17 mouse cellular contexts compared by ENCODE assay signal in genomic region chr2:73952597-73953219, GRCm38 (mm10). TPM values are rescaled to one million over a fixed set of nuclear protein-coding genes. Genes with fewer than 3 reads are reported as not detected.
DNase-seq lines count a peak whose midpoint lies in the region; ATAC-seq and TF ChIP-seq lines count a peak whose summit lies in the region.
"Had no signal": no experiment of that assay in that cellular context is flagged by ENCODE, and none has a peak within 500 bp of the region (broad histone marks: within the 10 kb centered on the region; RNA-seq: fewer than 3 reads in every experiment).

No protein-coding gene starts in this region.

- no peaks in the 10 kb centered on the region; the same call in 1 of the 2 replicates for H3K27me3 ChIP-seq in liver, adult 2 months (ENCODE audit: control insufficient read depth, insufficient read depth, low read length)
- H3K27me3 ChIP-seq in liver, postnatal 0 days (ENCODE audit: insufficient read depth, low read length), result no peaks in the 10 kb centered on the region
- H3K27me3 ChIP-seq in embryonic facial prominence, embryonic 14.5 days (replicated peaks; ENCODE audit: control insufficient read depth, insufficient read depth, low read length), result no peaks in the 10 kb centered on the region
- no peaks in the 10 kb centered on the region for H3K27me3 ChIP-seq in limb, embryonic 14.5 days (ENCODE audit: control insufficient read depth, insufficient read depth, low read length)

- ATAC-seq in liver, postnatal 0 days, result no peak
- no peak for ATAC-seq in embryonic facial prominence, embryonic 14.5 days (ENCODE audit: low read depth)
- ATAC-seq in limb, embryonic 14.5 days (ENCODE audit: low FRiP score, low read depth), result peak; percentile 55; the same call in 1 of the 2 replicates

- no peaks in the 10 kb centered on the region for H3K9me3 ChIP-seq in liver, postnatal 0 days (ENCODE audit: low read length)
- H3K9me3 ChIP-seq in embryonic facial prominence, embryonic 14.5 days (ENCODE audit: control insufficient read depth, low read length), result no peaks in the 10 kb centered on the region
- H3K9me3 ChIP-seq in limb, embryonic 14.5 days (ENCODE audit: control insufficient read depth, low read length), result no peaks in the 10 kb centered on the region

- WGBS in liver, adult 2 months, result 53% methylated on average over 8 of the region's 8 CpGs
- 48% methylated on average over 8 of the region's 8 CpGs for WGBS in liver, postnatal 0 days (ENCODE audit: insufficient replicate concordance)
- WGBS in embryonic facial prominence, embryonic 14.5 days, result 35% methylated on average over 8 of the region's 8 CpGs
- WGBS in limb, embryonic 14.5 days, result 16% methylated on average over 8 of the region's 8 CpGs

- H3K4me2 ChIP-seq in liver, postnatal 0 days (ENCODE audit: low read depth, low read length), result no peak overlapping the region
- no peak overlapping the region for H3K4me2 ChIP-seq in embryonic facial prominence, embryonic 14.5 days (ENCODE audit: low read depth, low read length)
- peak overlapping the region; percentile 9 for H3K4me2 ChIP-seq in limb, embryonic 14.5 days (replicated peaks; ENCODE audit: low read depth, low read length, severe bottlenecking)
- H3K4me2 ChIP-seq: heart, embryonic 11.5 days; hindbrain, embryonic 14.5 days; midbrain, embryonic 11.5 days had no signal

- no peaks in the 10 kb centered on the region for H3K79me2 ChIP-seq in liver, adult 2 months (ENCODE audit: control insufficient read depth, insufficient read depth, low read length)

- no peak for TF ChIP-seq POLR2A in liver, adult 2 months (IDR thresholded peaks at IDR 0.05; ENCODE audit: extremely low read depth, insufficient read depth, low read length)
- no peak for TF ChIP-seq POLR2A in limb, embryonic 14.5 days (IDR thresholded peaks at IDR 0.05; ENCODE audit: borderline replicate concordance, extremely low read depth, insufficient read depth, insufficient read length)

- TF ChIP-seq EP300 in liver, postnatal 0 days (IDR thresholded peaks at IDR 0.05; ENCODE audit: low read depth), result no peak

- H3K4me3 ChIP-seq in liver, adult 2 months (ENCODE audit: insufficient read depth, low read depth, low read length), result no peak overlapping the region
- H3K4me3 ChIP-seq in liver, postnatal 0 days (ENCODE audit: low read depth, low read length), result no peak overlapping the region
- H3K4me3 ChIP-seq in embryonic facial prominence, embryonic 14.5 days (ENCODE audit: low read depth, low read length), result no peak overlapping the region
- H3K4me3 ChIP-seq in limb, embryonic 14.5 days (replicated peaks; ENCODE audit: low read length), result no peak overlapping the region

- DNase-seq in liver, adult 2 months (ENCODE audit: extremely low read depth, low read depth, low spot score), result peak; percentile 26
- DNase-seq in liver, postnatal 0 days, result no peak
- DNase-seq in embryonic facial prominence, embryonic 14.5 days (ENCODE audit: low spot score), result peak; percentile 24
- peak; percentile 55 for DNase-seq in limb, embryonic 14.5 days (ENCODE audit: low spot score)
- no peak for DNase-seq in Muller cell, postnatal 12 days (ENCODE audit: inconsistent ontology term)
- no peak for DNase-seq in cerebellum, postnatal 10 days
- DNase-seq in urinary bladder, postnatal 10 days (ENCODE audit: low spot score), result no peak
- DNase-seq: adrenal gland, adult 8-10 months; cerebellum, adult 11 months; cerebellum, postnatal 36 days; left cerebral cortex, postnatal 4 days; lung, adult 2 months; lung, postnatal 4 days; thymus, adult 18-20 months had no signal

- no peak for TF ChIP-seq CTCF in liver, adult 2 months (IDR thresholded peaks at IDR 0.05; ENCODE audit: low read depth, low read length)
- no peak for TF ChIP-seq CTCF in liver, postnatal 0 days (IDR thresholded peaks at IDR 0.05; ENCODE audit: low read depth)

- H3K4me1 ChIP-seq in liver, adult 2 months (ENCODE audit: control insufficient read depth, insufficient read depth, low read length), result no peaks in the 10 kb centered on the region
- no peaks in the 10 kb centered on the region for H3K4me1 ChIP-seq in liver, postnatal 0 days (ENCODE audit: insufficient read depth)
- H3K4me1 ChIP-seq in embryonic facial prominence, embryonic 14.5 days (ENCODE audit: control insufficient read depth, insufficient read depth, low read length), result peaks cover 4% of the 10 kb centered on the region; the same call in 1 of the 2 replicates
- peaks cover 15% of the 10 kb centered on the region for H3K4me1 ChIP-seq in limb, embryonic 14.5 days (ENCODE audit: control insufficient read depth, insufficient read depth, low read length)

- no peak overlapping the region for H3K27ac ChIP-seq in liver, adult 2 months (replicated peaks; ENCODE audit: insufficient read depth, low read depth, low read length)
- no peak overlapping the region for H3K27ac ChIP-seq in liver, postnatal 0 days (ENCODE audit: low read depth)
- H3K27ac ChIP-seq in embryonic facial prominence, embryonic 14.5 days (replicated peaks; ENCODE audit: low read depth, low read length), result no peak overlapping the region
- H3K27ac ChIP-seq in limb, embryonic 14.5 days (replicated peaks; ENCODE audit: low read depth, low read length), result no peak overlapping the region
- H3K27ac ChIP-seq: hindbrain, embryonic 14.5 days had no signal

- no peaks in the 10 kb centered on the region for H3K36me3 ChIP-seq in liver, adult 2 months (ENCODE audit: control insufficient read depth, insufficient read depth, low read length)
- no peaks in the 10 kb centered on the region for H3K36me3 ChIP-seq in liver, postnatal 0 days (replicated peaks; ENCODE audit: insufficient read depth, low read length)
- H3K36me3 ChIP-seq in embryonic facial prominence, embryonic 14.5 days (ENCODE audit: control insufficient read depth, insufficient read depth, low read length), result no peaks in the 10 kb centered on the region
- H3K36me3 ChIP-seq in limb, embryonic 14.5 days (ENCODE audit: control insufficient read depth, insufficient read depth, low read length), result no peaks in the 10 kb centered on the region

- no peak overlapping the region for H3K9ac ChIP-seq in liver, adult 2 months (ENCODE audit: low read depth, low read length)
- H3K9ac ChIP-seq in liver, postnatal 0 days (replicated peaks), result no peak overlapping the region
- H3K9ac ChIP-seq in embryonic facial prominence, embryonic 14.5 days (ENCODE audit: low read depth, low read length), result no peak overlapping the region
- H3K9ac ChIP-seq in limb, embryonic 14.5 days (ENCODE audit: low read depth, low read length, severe bottlenecking), result no peak overlapping the region
- H3K9ac ChIP-seq: hindbrain, embryonic 14.5 days had no signal

RNA-seq across cellular contexts. Expression of gene Atp5g3, which starts 41.6 kb away (rescaled TPM):
- total RNA-seq in liver, adult 2 months (2014; rRNA removed), result 380 and 510 TPM in 2 replicates
- 749 and 835 TPM in 2 replicates for polyA plus RNA-seq in liver, adult 2 months (2012; rRNA removed)
- 1,436 and 1,439 TPM in 2 replicates for polyA plus RNA-seq in liver, postnatal 0 days (2015; fragmentation: Nextera tagmentation; extraction: Ambion mirVana)
- 1,143 and 1,216 TPM in 2 replicates for polyA plus RNA-seq in embryonic facial prominence, embryonic 14.5 days (2014; fragmentation: Nextera tagmentation; extraction: Ambion mirVana)
- polyA plus RNA-seq in limb, embryonic 14.5 days (2012; rRNA removed), result 647 and 720 TPM in 2 replicates
- 1,044 and 1,089 TPM in 2 replicates for polyA plus RNA-seq in limb, embryonic 14.5 days (2014; fragmentation: Nextera tagmentation; extraction: Ambion mirVana)

Comparison
In these comparisons a context has a peak if more than half of its experiments do, and no peak if none do; other contexts are left out.
1. DNase-seq: peak in liver, adult 2 months (single experiment), embryonic facial prominence, embryonic 14.5 days (single experiment) and limb, embryonic 14.5 days (single experiment); none in liver, postnatal 0 days (single experiment), Muller cell, postnatal 12 days (single experiment), cerebellum, postnatal 10 days (0 of 2) and urinary bladder, postnatal 10 days (single experiment).